Mouse (Mus musculus) hindbrain, embryonic 12.5 days (tissue): ENCODE measurements at regions not wholly inside any gene's neighbourhood (a gene's known extent, or its start where the extent isn't known, plus 50 kb on each side); places are given as distances from the start of the nearest gene placed in this dataset.
A peak's percentile ranks its signal among the peaks of the same experiment; 100 is the strongest.

Experiments used
- ATAC-seq: fragments of 200-750 bp; cut with Nextera tagmentation; 2 replicates; pipeline ENCODE4 v1.8.0; 2017; ENCODE audit warnings: moderate TSS enrichment; ENCODE audit not compliant: low FRiP score
- H3K27ac ChIP-seq: fragments of 300-500 bp; sonication (generic); 2 replicates; pipeline ENCODE4 v1.5.1; 2016; ENCODE audit warnings: mild to moderate bottlenecking
- H3K27me3 ChIP-seq: fragments of 300-500 bp; sonication (generic); 2 replicates; pipeline ENCODE4 v1.6.1; 2016; ENCODE audit warnings: mild to moderate bottlenecking
- H3K36me3 ChIP-seq: fragments of 300-500 bp; sonication (generic); 2 replicates; pipeline ENCODE4 v1.6.1; 2016; ENCODE audit warnings: mild to moderate bottlenecking
- H3K4me1 ChIP-seq: fragments of 300-500 bp; sonication (generic); 2 replicates; pipeline ENCODE4 v1.6.1; 2016
- H3K4me2 ChIP-seq: fragments of 300-500 bp; sonication (generic); replicated peaks from 2 replicates; pipeline ENCODE4 v1.6.1; 2016; ENCODE audit warnings: mild to moderate bottlenecking
- H3K4me3 ChIP-seq: fragments of 300-500 bp; sonication (generic); 2 replicates; pipeline ENCODE4 v1.5.1; 2016; ENCODE audit warnings: mild to moderate bottlenecking
- H3K9ac ChIP-seq: fragments of 300-500 bp; sonication (generic); 2 replicates; pipeline ENCODE4 v1.6.1; 2016; ENCODE audit warnings: mild to moderate bottlenecking, moderate library complexity
- H3K9me3 ChIP-seq: fragments of 300-500 bp; sonication (generic); replicated peaks from 2 replicates; pipeline ENCODE4 v1.6.1; 2016; ENCODE audit warnings: mild to moderate bottlenecking
- WGBS: fragments of 180-500 bp; shearing (Covaris S2); methylation state at CpG from one replicate; pipeline ENCODE4 v1.1.7; 2016; 5-methylcytosine and 5-hydroxymethylcytosine counted together

- Histone ChIP-seq H3K27ac (no peak overlapping the region), H3K4me3 (no peak overlapping the region), H3K27me3 (no peaks in the 10 kb centered on the region), H3K4me2 (no peak overlapping the region), H3K36me3 (no peaks in the 10 kb centered on the region), H3K9me3 (no peaks in the 10 kb centered on the region), H3K4me1 (peaks cover 14% of the 10 kb centered on the region), H3K9ac (no peak overlapping the region)
- no peak for ATAC-seq
- 56% methylated on average over 5 of the region's 5 CpGs for WGBS
These were observed 368.5 kb downstream of the Tns1 start for GRCm38 (mm10) chr1:73755791-73756190.

GRCm38 (mm10) chr1:73754928-73755327 lies 369.3 kb downstream of the Tns1 start:
- no peak overlapping the region for H3K4me3 ChIP-seq
- H3K27ac ChIP-seq = no peak overlapping the region
- no peak overlapping the region for H3K4me2 ChIP-seq
- ATAC-seq = 0 out of 2 replicates have a peak, but pooled peaks have one; percentile 49
- H3K36me3 ChIP-seq = no peaks in the 10 kb centered on the region
- no peak overlapping the region for H3K9ac ChIP-seq
- peaks cover 14% of the 10 kb centered on the region for H3K4me1 ChIP-seq
- no peaks in the 10 kb centered on the region for H3K27me3 ChIP-seq
- H3K9me3 ChIP-seq = no peaks in the 10 kb centered on the region
- WGBS = 50% methylated on average over 2 of the region's 2 CpGs

- no peak for ATAC-seq
- no peak overlapping the region for H3K9ac ChIP-seq
- no peak overlapping the region for H3K27ac ChIP-seq
- H3K4me2 ChIP-seq = no peak overlapping the region
- H3K9me3 ChIP-seq = no peaks in the 10 kb centered on the region
- no peak overlapping the region for H3K4me3 ChIP-seq
- no peaks in the 10 kb centered on the region for H3K36me3 ChIP-seq
- whole genome bisulfite sequencing = 91% methylated on average over 2 of the region's 2 CpGs
- H3K4me1 ChIP-seq = peaks cover 5% of the 10 kb centered on the region
- no peaks in the 10 kb centered on the region for H3K27me3 ChIP-seq
These were observed 371.1 kb downstream of the Tns1 start for GRCm38 (mm10) chr1:73753157-73753556.

GRCm38 (mm10) chr1:73748702-73749101 lies 375.5 kb downstream of the Tns1 start:
- H3K36me3 ChIP-seq = no peaks in the 10 kb centered on the region
- no peaks in the 10 kb centered on the region for H3K9me3 ChIP-seq
- no peak overlapping the region for H3K4me2 ChIP-seq
- H3K4me3 ChIP-seq = no peak overlapping the region
- no peaks in the 10 kb centered on the region for H3K27me3 ChIP-seq
- peaks cover 12% of the 10 kb centered on the region for H3K4me1 ChIP-seq
- no peak for ATAC-seq
- no peak overlapping the region for H3K9ac ChIP-seq
- no peak overlapping the region for H3K27ac ChIP-seq

GRCm38 (mm10) chr1:73744555-73745234 lies 379.6 kb downstream of the Tns1 start:
- Histone ChIP-seq H3K27me3 (no peaks in the 10 kb centered on the region), H3K4me2 (no peak overlapping the region), H3K9ac (no peak overlapping the region), H3K9me3 (no peaks in the 10 kb centered on the region), H3K4me3 (no peak overlapping the region), H3K4me1 (peaks cover 14% of the 10 kb centered on the region), H3K27ac (peak overlapping the region; percentile 62), H3K36me3 (no peaks in the 10 kb centered on the region)
- ATAC-seq = peak; percentile 58; the same call in 1 of the 2 replicates
- WGBS = 54% methylated on average over 4 of the region's 4 CpGs

- no peak overlapping the region for H3K9ac ChIP-seq
- 17% methylated on average over 6 of the region's 6 CpGs for WGBS
These were observed 380.3 kb downstream of the Tns1 start for GRCm38 (mm10) chr1:73743737-73744554.

GRCm38 (mm10) chr1:73737083-73737482 lies 387.2 kb downstream of the Tns1 start:
- Histone ChIP-seq H3K9ac (no peak overlapping the region), H3K36me3 (no peaks in the 10 kb centered on the region), H3K27me3 (no peaks in the 10 kb centered on the region), H3K4me2 (no peak overlapping the region), H3K9me3 (no peaks in the 10 kb centered on the region), H3K4me3 (no peak overlapping the region), H3K27ac (no peak overlapping the region), H3K4me1 (no peaks in the 10 kb centered on the region)
- ATAC-seq = no peak

More at GRCm38 (mm10) chr1:73743737-73744554, 380.3 kb downstream of the Tns1 start:
- Histone ChIP-seq H3K36me3 (no peaks in the 10 kb centered on the region), H3K4me3 (no peak overlapping the region), H3K4me1 (peaks cover 14% of the 10 kb centered on the region), H3K4me2 (no peak overlapping the region), H3K27ac (peak overlapping the region; percentile 62), H3K9me3 (no peaks in the 10 kb centered on the region), H3K27me3 (no peaks in the 10 kb centered on the region)
- peak; percentile 80 for ATAC-seq

- Histone ChIP-seq H3K27me3 (no peaks in the 10 kb centered on the region), H3K4me2 (no peak overlapping the region), H3K4me3 (no peak overlapping the region), H3K36me3 (no peaks in the 10 kb centered on the region), H3K27ac (no peak overlapping the region), H3K9ac (no peak overlapping the region), H3K4me1 (no peaks in the 10 kb centered on the region), H3K9me3 (no peaks in the 10 kb centered on the region)
- no peak for ATAC-seq
- WGBS = 89% methylated on average over 1 of the region's 1 CpGs
These were observed 395.9 kb downstream of the Tns1 start for GRCm38 (mm10) chr1:73728377-73728776.

- no peaks in the 10 kb centered on the region for H3K27me3 ChIP-seq
- H3K4me3 ChIP-seq = no peak overlapping the region
- H3K9ac ChIP-seq = no peak overlapping the region
- no peaks in the 10 kb centered on the region for H3K9me3 ChIP-seq
- H3K4me2 ChIP-seq = no peak overlapping the region
- H3K36me3 ChIP-seq = no peaks in the 10 kb centered on the region
- no peak for ATAC-seq
- no peaks in the 10 kb centered on the region for H3K4me1 ChIP-seq
- H3K27ac ChIP-seq = no peak overlapping the region
These were observed 396.5 kb downstream of the Tns1 start for GRCm38 (mm10) chr1:73727781-73728180.

GRCm38 (mm10) chr1:73726658-73727057 lies 397.6 kb downstream of the Tns1 start:
- no peaks in the 10 kb centered on the region for H3K27me3 ChIP-seq
- H3K9ac ChIP-seq = no peak overlapping the region
- WGBS = 84% methylated on average over 2 of the region's 2 CpGs
- no peaks in the 10 kb centered on the region for H3K4me1 ChIP-seq
- H3K36me3 ChIP-seq = no peaks in the 10 kb centered on the region
- no peak overlapping the region for H3K27ac ChIP-seq
- H3K9me3 ChIP-seq = no peaks in the 10 kb centered on the region
- no peak overlapping the region for H3K4me3 ChIP-seq
- no peak for ATAC-seq
- H3K4me2 ChIP-seq = no peak overlapping the region

GRCm38 (mm10) chr1:73725486-73725885 lies 398.8 kb downstream of the Tns1 start:
- no peak overlapping the region for H3K4me3 ChIP-seq
- no peak overlapping the region for H3K4me2 ChIP-seq
- WGBS = 84% methylated on average over 1 of the region's 1 CpGs

GRCm38 (mm10) chr1:73724551-73724950 lies 399.7 kb downstream of the Tns1 start:
- Histone ChIP-seq H3K9me3 (no peaks in the 10 kb centered on the region), H3K27me3 (no peaks in the 10 kb centered on the region), H3K36me3 (no peaks in the 10 kb centered on the region), H3K4me3 (no peak overlapping the region), H3K4me1 (no peaks in the 10 kb centered on the region), H3K4me2 (no peak overlapping the region), H3K27ac (no peak overlapping the region), H3K9ac (no peak overlapping the region)
- 74% methylated on average over 2 of the region's 2 CpGs for WGBS
- no peak for ATAC-seq

More at GRCm38 (mm10) chr1:73725486-73725885, 398.8 kb downstream of the Tns1 start:
- H3K9me3 ChIP-seq = no peaks in the 10 kb centered on the region
- no peak for ATAC-seq
- no peak overlapping the region for H3K27ac ChIP-seq
- H3K27me3 ChIP-seq = no peaks in the 10 kb centered on the region
- H3K4me1 ChIP-seq = no peaks in the 10 kb centered on the region
- no peak overlapping the region for H3K9ac ChIP-seq
- H3K36me3 ChIP-seq = no peaks in the 10 kb centered on the region
